Mouse (Mus musculus) E14TG2a.4 (cell line): ENCODE data around the gene Ddx39b.

Experiments used
- H3K27me3 ChIP-seq: 2 replicates; pipeline ENCODE4 v1.6.1; 2014; ENCODE audit warnings: low read length, control low read depth; ENCODE audit not compliant: insufficient read depth
- H3K36me3 ChIP-seq: 2 replicates; pipeline ENCODE4 v1.6.1; 2014; ENCODE audit warnings: low read length, control low read depth; ENCODE audit not compliant: insufficient read depth
- H3K4me1 ChIP-seq: replicated peaks from 2 replicates; pipeline ENCODE4 v1.6.1; 2014; ENCODE audit warnings: low read depth, low read length, control low read depth
- H3K4me3 ChIP-seq: replicated peaks from 2 replicates; pipeline ENCODE4 v1.5.1; 2014; ENCODE audit warnings: mild to moderate bottlenecking, low read length
- H3K9me3 ChIP-seq: 2 replicates; pipeline ENCODE4 v1.6.1; 2014; ENCODE audit warnings: low read length, control low read depth
- CTCF ChIP-seq: conservative IDR thresholded peaks from 2 replicates; pipeline ENCODE4 v1.5.1; 2014; ENCODE audit warnings: low read length
- NANOG ChIP-seq: IDR thresholded peaks from 2 replicates; pipeline ENCODE4 v1.6.1; 2014; ENCODE audit warnings: borderline replicate concordance, low read length, mixed read lengths
- POU5F1 ChIP-seq: IDR thresholded peaks from 2 replicates; pipeline ENCODE4 v1.6.1; 2014; ENCODE audit warnings: low read length, borderline replicate concordance

Gene Ddx39b

DNA sequence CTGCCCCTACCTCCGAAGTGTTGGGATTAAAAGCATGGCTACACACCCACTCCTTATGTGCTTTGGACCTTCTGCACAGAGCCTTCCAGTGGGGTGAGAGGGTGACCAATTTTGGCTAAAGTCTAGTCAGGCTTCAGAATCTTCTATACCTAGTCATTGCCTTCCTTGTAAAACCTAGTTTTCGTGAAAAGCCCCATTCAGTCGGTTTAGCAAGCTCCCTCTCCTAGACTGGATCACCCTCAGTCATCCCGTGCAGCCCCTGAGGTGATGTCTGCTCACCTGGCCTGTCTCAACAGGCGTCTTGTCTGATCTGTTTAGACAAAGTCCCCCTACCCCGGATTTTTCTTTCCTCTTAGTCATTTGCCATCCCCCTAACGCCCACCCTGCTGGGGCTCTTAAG, 43.5 kb upstream of the Ddx39b start:
- H3K36me3 ChIP-seq: no peaks in the 10 kb centered on the region
- H3K4me1 ChIP-seq: peaks cover 38% of the 10 kb centered on the region
- H3K4me3 ChIP-seq: no peak overlapping the region
- H3K9me3 ChIP-seq: 0 out of 2 replicates have a peak, but pooled peaks cover 5% of the 10 kb centered on the region
- no peak for TF ChIP-seq CTCF
- TF ChIP-seq POU5F1: no peak
- TF ChIP-seq NANOG: no peak
- peaks cover 98% of the 10 kb centered on the region for H3K27me3 ChIP-seq

DNA sequence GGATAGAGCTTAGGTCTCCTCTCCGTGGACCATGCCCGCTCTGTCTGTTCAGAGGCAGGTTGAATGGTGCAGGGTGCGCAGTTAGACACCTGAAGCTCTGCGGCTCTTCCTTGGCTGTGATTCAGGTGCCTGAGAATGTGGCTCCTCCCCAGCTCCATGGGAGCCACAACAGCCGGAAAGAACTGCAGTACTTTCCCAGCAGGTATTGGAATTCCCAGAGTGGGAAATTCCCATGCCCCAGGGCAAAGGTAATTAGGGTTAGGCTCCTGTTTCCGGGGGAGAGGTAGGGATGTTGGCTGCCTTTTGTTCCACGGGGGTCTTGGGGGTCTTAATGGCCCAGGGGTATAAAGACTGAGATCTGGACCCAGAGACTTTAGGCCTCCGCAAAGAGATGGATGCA, 42.6 kb upstream of the Ddx39b start:
- TF ChIP-seq NANOG: peak; percentile 93
- TF ChIP-seq CTCF: no peak
- Histone ChIP-seq H3K36me3 (no peaks in the 10 kb centered on the region), H3K4me3 (no peak overlapping the region)

DNA sequence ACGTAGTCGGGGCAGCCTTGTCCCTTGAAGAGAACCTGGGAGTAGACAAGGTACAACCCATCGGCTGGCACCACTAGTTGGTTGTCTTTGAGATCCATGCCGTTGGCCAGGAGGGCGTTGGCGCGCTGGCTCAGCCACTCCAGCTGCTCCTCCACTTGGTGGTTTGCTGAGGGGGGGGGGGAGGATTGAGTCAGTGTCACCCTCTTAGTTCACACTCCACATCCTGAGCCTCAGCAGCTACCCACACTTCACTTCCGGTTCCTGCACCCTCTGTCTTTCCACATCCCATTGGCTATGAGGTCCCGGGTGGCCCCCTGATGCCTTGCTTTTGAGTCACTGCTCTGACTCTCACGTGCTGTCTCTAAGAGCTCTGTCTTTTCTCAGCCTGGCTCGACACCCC, 41.1 kb upstream of the Ddx39b start:
- TF ChIP-seq CTCF: no peak
- no peak for TF ChIP-seq POU5F1
- no peak for TF ChIP-seq NANOG
- Histone ChIP-seq H3K9me3 (0 out of 2 replicates have a peak, but pooled peaks cover 5% of the 10 kb centered on the region), H3K36me3 (no peaks in the 10 kb centered on the region), H3K27me3 (peaks cover 98% of the 10 kb centered on the region), H3K4me1 (peaks cover 34% of the 10 kb centered on the region), H3K4me3 (no peak overlapping the region)

More for the DNA sequence above, 42.6 kb upstream of the Ddx39b start:
- H3K9me3 ChIP-seq: 0 out of 2 replicates have a peak, but pooled peaks cover 5% of the 10 kb centered on the region
- H3K27me3 ChIP-seq: peaks cover 98% of the 10 kb centered on the region
- H3K4me1 ChIP-seq: peaks cover 38% of the 10 kb centered on the region

DNA sequence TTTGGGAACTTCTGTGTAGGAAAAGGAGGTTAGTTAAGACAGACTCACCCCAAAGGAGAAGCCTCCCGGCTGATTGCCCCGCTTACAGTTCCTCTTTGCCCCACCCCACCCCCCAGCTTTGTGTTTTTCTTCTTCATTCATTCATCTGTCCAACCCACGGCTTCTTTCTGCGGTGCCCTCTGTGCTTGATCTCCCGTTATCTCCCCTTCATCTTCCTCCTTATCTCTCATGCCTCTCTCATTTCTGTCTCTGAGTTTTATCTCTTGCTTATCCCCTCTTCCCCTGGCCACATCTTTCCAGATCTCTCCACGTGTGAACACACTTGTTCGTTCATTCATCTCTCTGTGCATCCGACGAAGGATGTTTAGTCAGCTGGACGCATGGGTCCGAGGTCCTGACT, 40.4 kb upstream of the Ddx39b start:
- no peaks in the 10 kb centered on the region for H3K36me3 ChIP-seq
- H3K4me1 ChIP-seq: peaks cover 30% of the 10 kb centered on the region
- peaks cover 97% of the 10 kb centered on the region for H3K27me3 ChIP-seq
- H3K4me3 ChIP-seq: no peak overlapping the region
- no peak for TF ChIP-seq NANOG
- TF ChIP-seq POU5F1: no peak
- TF ChIP-seq CTCF: no peak
- H3K9me3 ChIP-seq: 0 out of 2 replicates have a peak, but pooled peaks cover 5% of the 10 kb centered on the region

DNA sequence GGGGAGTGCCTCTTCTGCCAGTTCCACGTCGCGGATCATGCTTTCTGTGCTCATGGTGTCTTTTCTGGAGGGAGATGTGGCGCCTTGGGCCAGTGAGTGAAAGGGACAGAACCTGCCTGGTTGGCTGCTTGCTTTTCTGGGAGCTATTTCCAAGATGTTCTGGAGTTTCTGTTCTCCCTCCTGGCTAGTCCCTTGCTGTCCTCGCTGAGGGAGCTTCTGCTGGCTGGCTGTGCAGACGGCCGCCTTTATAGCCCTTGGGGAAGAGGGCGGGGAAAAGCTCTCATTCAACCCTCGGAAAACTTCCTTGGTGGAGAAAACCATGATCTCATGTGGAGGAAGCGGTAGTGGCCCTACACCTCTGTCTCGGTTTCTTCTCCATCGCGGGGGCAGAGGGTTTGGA, 39.8 kb upstream of the Ddx39b start, which contains the start of gene Tnf:
TSS of gene Tnf (minus strand) at position 221 of the 400 bp plus-strand sequence.
- Histone ChIP-seq H3K4me3 (no peak within 1 kb of the TSS), H3K36me3 (no peaks in the 10 kb centered on the region), H3K4me1 (peaks cover 25% of the 10 kb centered on the region; the same call in 1 of the 2 replicates), H3K9me3 (0 out of 2 replicates have a peak, but pooled peaks cover 5% of the 10 kb centered on the region), H3K27me3 (peaks cover 97% of the 10 kb centered on the region)
- no peak for TF ChIP-seq CTCF
- no peak for TF ChIP-seq POU5F1
- TF ChIP-seq NANOG: no peak

DNA sequence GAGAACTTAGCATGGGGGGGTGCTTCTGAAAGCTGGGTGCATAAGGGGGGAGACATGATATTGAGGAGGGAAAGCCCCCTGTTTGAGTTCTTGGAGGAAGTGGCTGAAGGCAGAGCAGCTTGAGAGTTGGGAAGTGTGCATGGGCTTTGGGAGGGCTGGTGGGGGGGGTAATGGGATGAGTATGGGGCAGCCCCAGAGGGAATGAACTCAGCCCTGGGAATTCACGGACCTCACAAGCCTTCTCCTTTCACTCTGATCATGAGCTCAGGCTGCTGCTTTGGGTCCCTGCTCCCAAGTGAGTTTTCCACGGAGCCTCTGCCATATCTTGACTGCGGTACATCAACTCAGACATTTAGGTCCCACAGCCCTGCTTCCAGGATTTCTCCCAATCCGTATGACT, 39.1 kb upstream of the Ddx39b start:
- Histone ChIP-seq H3K4me3 (no peak overlapping the region), H3K9me3 (0 out of 2 replicates have a peak, but pooled peaks cover 5% of the 10 kb centered on the region), H3K27me3 (peaks cover 93% of the 10 kb centered on the region), H3K36me3 (no peaks in the 10 kb centered on the region), H3K4me1 (peaks cover 25% of the 10 kb centered on the region; the same call in 1 of the 2 replicates)
- no peak for TF ChIP-seq NANOG
- TF ChIP-seq POU5F1: no peak
- TF ChIP-seq CTCF: no peak

DNA sequence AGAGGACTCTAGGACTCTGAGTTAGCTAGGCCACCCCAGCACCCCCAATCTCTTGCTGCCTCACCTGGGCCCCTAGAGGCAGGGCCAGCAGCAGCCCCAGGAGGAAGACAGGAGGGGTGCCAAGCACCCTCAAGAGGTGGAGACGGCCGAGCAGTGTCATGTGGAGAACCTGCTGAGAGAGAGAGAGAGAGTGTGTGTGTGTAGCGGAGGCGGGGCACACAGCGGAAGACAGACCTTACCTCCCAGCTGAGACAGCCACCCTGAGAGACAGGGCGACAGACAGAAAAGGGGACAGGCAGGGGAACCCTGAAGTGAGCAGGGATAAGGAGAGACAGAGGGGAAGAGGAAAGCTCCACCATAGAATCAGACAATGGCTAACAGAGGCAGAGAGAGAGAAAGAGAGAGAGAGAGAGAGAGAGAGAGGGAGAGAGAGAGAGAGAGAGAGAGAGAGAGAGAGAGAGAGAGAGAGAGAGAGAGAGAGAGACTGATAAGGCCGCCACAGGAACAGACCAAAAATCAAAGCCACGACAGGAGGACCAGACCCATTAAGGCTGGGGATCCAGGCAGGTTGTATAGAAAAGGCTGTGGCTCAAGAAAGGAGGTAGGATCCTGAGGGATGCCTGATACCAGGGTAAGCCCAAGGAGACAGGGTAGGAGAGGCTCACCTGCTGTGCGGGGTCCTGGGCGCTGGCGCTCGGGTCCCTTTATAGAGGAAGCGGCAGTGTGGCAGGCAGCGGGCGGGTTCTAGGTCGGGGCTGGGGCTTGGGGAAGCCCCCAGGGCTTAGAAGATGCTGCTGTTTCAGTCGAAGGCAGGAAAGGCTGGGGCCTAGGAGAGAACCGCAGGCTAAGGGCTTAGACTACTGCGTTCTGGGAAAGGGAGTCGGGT, 36.8 kb upstream of the Ddx39b start, which contains the start of gene Lta:
TSS of gene Lta (minus strand) at position 858 of the 886 bp plus-strand sequence.
- no peaks in the 10 kb centered on the region for H3K36me3 ChIP-seq
- peaks cover 17% of the 10 kb centered on the region; the same call in 1 of the 2 replicates for H3K4me1 ChIP-seq
- peak within 1 kb of the TSS; percentile 62 for H3K4me3 ChIP-seq
- TF ChIP-seq POU5F1 (no peak), NANOG (no peak), CTCF (no peak)
- H3K9me3 ChIP-seq: no peaks in the 10 kb centered on the region
- peaks cover 94% of the 10 kb centered on the region for H3K27me3 ChIP-seq

DNA sequence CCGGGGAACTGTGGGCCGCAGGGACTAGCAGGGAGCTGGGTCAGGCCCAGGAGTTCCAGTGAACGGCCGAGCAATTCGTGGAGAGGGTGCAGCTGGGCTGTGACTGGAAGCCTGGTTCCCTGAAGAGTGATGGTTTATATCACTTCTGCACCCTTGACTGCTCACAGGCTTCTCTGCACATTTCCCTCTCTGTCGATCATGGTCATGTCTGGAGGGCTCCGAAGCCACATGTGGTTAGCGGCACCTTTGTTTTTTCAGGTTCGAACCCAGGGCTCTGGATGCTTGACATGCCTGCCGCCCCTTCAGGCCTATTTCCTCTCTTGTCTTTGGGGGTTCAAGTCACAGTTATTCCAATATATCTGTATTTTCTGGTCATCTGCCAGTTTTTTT, 36.2 kb upstream of the Ddx39b start:
- H3K9me3 ChIP-seq: no peaks in the 10 kb centered on the region
- peak overlapping the region; percentile 62 for H3K4me3 ChIP-seq
- peaks cover 94% of the 10 kb centered on the region for H3K27me3 ChIP-seq
- H3K4me1 ChIP-seq: peaks cover 17% of the 10 kb centered on the region; the same call in 1 of the 2 replicates
- no peaks in the 10 kb centered on the region for H3K36me3 ChIP-seq
- TF ChIP-seq CTCF (no peak), NANOG (no peak), POU5F1 (no peak)

DNA sequence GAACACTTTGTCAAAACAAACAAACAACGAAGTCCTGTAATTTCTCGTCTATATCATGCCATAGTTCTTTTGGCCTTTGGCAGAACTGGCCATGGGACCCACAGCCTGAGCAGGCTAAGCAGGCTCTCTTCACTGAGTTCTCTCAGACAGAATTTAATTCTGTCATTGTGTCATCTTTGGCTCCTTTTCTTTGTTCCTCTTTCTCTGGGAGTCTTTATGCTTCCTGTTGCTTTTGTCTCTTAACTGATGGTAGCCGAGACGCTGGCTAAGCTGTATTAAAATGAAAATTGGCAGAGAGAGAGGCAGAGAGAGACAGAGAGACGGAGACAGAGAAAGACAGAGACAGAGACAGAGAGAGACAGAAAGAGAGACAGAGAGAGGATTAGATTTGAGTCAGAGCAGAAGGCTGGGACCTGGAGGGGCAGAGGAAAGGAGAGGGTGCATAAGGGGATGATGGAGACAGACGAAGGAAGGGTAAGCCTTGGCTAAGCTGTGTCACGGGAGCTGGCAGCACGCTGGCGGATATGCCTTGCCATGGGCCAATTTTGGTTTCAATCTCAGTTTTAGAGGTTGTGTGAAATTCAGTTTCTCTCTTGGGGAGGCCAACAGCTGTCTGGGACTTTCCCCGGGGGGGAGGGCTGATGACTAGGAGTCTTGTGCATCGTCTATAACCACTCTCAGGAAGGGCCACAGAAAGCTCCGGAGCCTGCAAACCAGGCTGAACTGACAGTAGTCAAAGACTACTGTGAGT, 31.6 kb upstream of the Ddx39b start:
- H3K9me3 ChIP-seq: no peaks in the 10 kb centered on the region
- no peak overlapping the region for H3K4me3 ChIP-seq
- H3K27me3 ChIP-seq: peaks cover 89% of the 10 kb centered on the region
- no peaks in the 10 kb centered on the region for H3K36me3 ChIP-seq
- H3K4me1 ChIP-seq: peaks cover 6% of the 10 kb centered on the region; the same call in 1 of the 2 replicates
- no peak for TF ChIP-seq CTCF
- TF ChIP-seq NANOG: no peak
